Mouse (Mus musculus) thymus, adult 2 months (tissue): ENCODE results near the gene Gna12.

Source experiments
- CTCF ChIP-seq: fragments of 200-500 bp; IDR thresholded peaks from 2 replicates; pipeline ENCODE4 v1.5.1; 2012; ENCODE audit warnings: mild to moderate bottlenecking, control low read depth, low read length, moderate library complexity, borderline replicate concordance; ENCODE audit not compliant: control insufficient read depth, poor library complexity, insufficient read depth; ENCODE audit errors: extremely low read depth
- POLR2A ChIP-seq: fragments of 200-500 bp; IDR thresholded peaks from 2 replicates; pipeline ENCODE4 v1.6.1; 2012; ENCODE audit warnings: mild to moderate bottlenecking, low read length, control low read depth, moderate library complexity; ENCODE audit not compliant: control insufficient read depth, poor library complexity, insufficient read depth; ENCODE audit errors: extremely low read depth

- TF ChIP-seq POLR2A (no peak), CTCF (no peak)
Measured at GRCm38 (mm10) chr5:140872532-140873038, 42.4 kb upstream of the Gna12 start.
